Mouse (Mus musculus) E14TG2a.4 (cell line): ENCODE measurements around the gene Stc2.

ENCODE experiments used
- H3K27me3 ChIP-seq: 2 replicates; pipeline ENCODE4 v1.6.1; 2014; ENCODE audit warnings: low read length, control low read depth; ENCODE audit not compliant: insufficient read depth
- H3K36me3 ChIP-seq: 2 replicates; pipeline ENCODE4 v1.6.1; 2014; ENCODE audit warnings: low read length, control low read depth; ENCODE audit not compliant: insufficient read depth
- H3K4me1 ChIP-seq: replicated peaks from 2 replicates; pipeline ENCODE4 v1.6.1; 2014; ENCODE audit warnings: low read depth, low read length, control low read depth
- H3K4me3 ChIP-seq: replicated peaks from 2 replicates; pipeline ENCODE4 v1.5.1; 2014; ENCODE audit warnings: mild to moderate bottlenecking, low read length
- H3K9me3 ChIP-seq: 2 replicates; pipeline ENCODE4 v1.6.1; 2014; ENCODE audit warnings: low read length, control low read depth
- CTCF ChIP-seq: conservative IDR thresholded peaks from 2 replicates; pipeline ENCODE4 v1.5.1; 2014; ENCODE audit warnings: low read length
- NANOG ChIP-seq: IDR thresholded peaks from 2 replicates; pipeline ENCODE4 v1.6.1; 2014; ENCODE audit warnings: borderline replicate concordance, low read length, mixed read lengths
- POU5F1 ChIP-seq: IDR thresholded peaks from 2 replicates; pipeline ENCODE4 v1.6.1; 2014; ENCODE audit warnings: low read length, borderline replicate concordance

The Stc2 gene

GRCm38 (mm10) chr11:31359283-31359902 lies 10.5 kb downstream of the Stc2 start:
- TF ChIP-seq NANOG (no peak), POU5F1 (no peak), CTCF (no peak)
- no peak overlapping the region for H3K4me3 ChIP-seq
- peaks cover 52% of the 10 kb centered on the region for H3K36me3 ChIP-seq
- no peaks in the 10 kb centered on the region for H3K9me3 ChIP-seq
- H3K4me1 ChIP-seq, result peaks cover 15% of the 10 kb centered on the region
- H3K27me3 ChIP-seq, result no peaks in the 10 kb centered on the region; the same call in 1 of the 2 replicates

- Histone ChIP-seq H3K4me3 (no peak overlapping the region), H3K4me1 (peaks cover 15% of the 10 kb centered on the region), H3K27me3 (no peaks in the 10 kb centered on the region; the same call in 1 of the 2 replicates), H3K9me3 (no peaks in the 10 kb centered on the region), H3K36me3 (peaks cover 43% of the 10 kb centered on the region)
- no peak for TF ChIP-seq CTCF
- no peak for TF ChIP-seq POU5F1
- TF ChIP-seq NANOG, result no peak
Observed at GRCm38 (mm10) chr11:31358453-31358852, 11.4 kb downstream of the Stc2 start.

- no peak for TF ChIP-seq CTCF
- TF ChIP-seq POU5F1, result no peak
- TF ChIP-seq NANOG, result no peak
- H3K36me3 ChIP-seq, result peaks cover 27% of the 10 kb centered on the region
- H3K9me3 ChIP-seq, result no peaks in the 10 kb centered on the region
- H3K4me1 ChIP-seq, result peaks cover 15% of the 10 kb centered on the region
- H3K4me3 ChIP-seq, result no peak overlapping the region
- no peaks in the 10 kb centered on the region; the same call in 1 of the 2 replicates for H3K27me3 ChIP-seq
Observed at GRCm38 (mm10) chr11:31356866-31357265, 13.0 kb downstream of the Stc2 start.

GRCm38 (mm10) chr11:31355737-31356136 lies 14.1 kb downstream of the Stc2 start:
- no peaks in the 10 kb centered on the region for H3K9me3 ChIP-seq
- no peak for TF ChIP-seq POU5F1
- TF ChIP-seq NANOG, result no peak
- no peak for TF ChIP-seq CTCF
- no peaks in the 10 kb centered on the region; the same call in 1 of the 2 replicates for H3K27me3 ChIP-seq
- peaks cover 15% of the 10 kb centered on the region for H3K4me1 ChIP-seq
- peaks cover 22% of the 10 kb centered on the region for H3K36me3 ChIP-seq
- no peak overlapping the region for H3K4me3 ChIP-seq

GRCm38 (mm10) chr11:31354514-31354913 lies 15.4 kb downstream of the Stc2 start:
- no peaks in the 10 kb centered on the region for H3K9me3 ChIP-seq
- peaks cover 7% of the 10 kb centered on the region for H3K4me1 ChIP-seq
- TF ChIP-seq POU5F1 (no peak), CTCF (no peak), NANOG (no peak)
- H3K27me3 ChIP-seq, result no peaks in the 10 kb centered on the region; the same call in 1 of the 2 replicates
- no peak overlapping the region for H3K4me3 ChIP-seq
- H3K36me3 ChIP-seq, result peaks cover 11% of the 10 kb centered on the region; the same call in 1 of the 2 replicates
